Mouse (Mus musculus) erythroblast, embryonic 14.5 days (primary cell): Measurements from ENCODE around the gene Barx2.

Experiments
- GATA1 ChIP-seq: IDR thresholded peaks from 2 replicates; pipeline ENCODE4 v1.6.1; 2012; ENCODE audit warnings: low read length, inconsistent platforms, mixed read lengths
- TAL1 ChIP-seq: IDR thresholded peaks from 3 replicates; pipeline ENCODE4 v1.6.1; 2012; ENCODE audit warnings: low read length, inconsistent platforms, mixed read lengths

DNA sequence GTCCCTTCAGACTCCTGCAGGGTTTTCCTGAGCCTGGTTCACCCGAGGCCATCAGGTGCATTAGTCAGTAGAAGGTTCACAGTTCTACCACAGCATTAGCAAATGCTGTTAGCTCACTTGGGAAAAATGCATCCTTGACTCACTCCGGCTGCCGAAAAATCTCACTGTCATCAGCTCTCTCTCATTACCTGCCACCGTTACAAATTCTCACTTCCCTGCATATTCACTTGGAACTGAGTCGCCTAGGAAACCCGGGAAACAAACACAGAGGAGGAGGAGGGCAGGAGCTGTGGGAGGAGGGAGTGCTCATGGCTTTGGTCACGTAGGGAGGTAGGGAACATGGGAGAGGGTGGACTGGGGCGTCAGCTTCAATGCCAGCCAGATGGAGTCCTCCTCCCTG is 56.8 kb downstream of the Barx2 start:
- TF ChIP-seq TAL1 (no peak), GATA1 (no peak)
